In genomic region chr9:120570741-120571592, GRCm38 (mm10) we compare ENCODE assay signal across 8 mouse cellular contexts. TPM values are rescaled to one million over a fixed set of nuclear protein-coding genes. Genes with fewer than 3 reads are reported as not detected.
A peak's percentile ranks its signal among the peaks of the same experiment; 100 is the strongest.
DNase-seq lines count a peak whose midpoint lies in the region; ATAC-seq lines count a peak whose summit lies in the region.

TSS of gene Rpl14 (plus strand) at chr9:120571444.

- H3K4me3 ChIP-seq in embryonic facial prominence, embryonic 14.5 days (ENCODE audit: low read depth, low read length), result peak within 1 kb of the TSS; percentile 72
- peak within 1 kb of the TSS; percentile 89 for H3K4me3 ChIP-seq in kidney, embryonic 14.5 days (ENCODE audit: low read length)
- peak within 1 kb of the TSS; percentile 94 for H3K4me3 ChIP-seq in limb, embryonic 15.5 days

- peaks cover 38% of the 10 kb centered on the region for H3K36me3 ChIP-seq in embryonic facial prominence, embryonic 14.5 days (ENCODE audit: control insufficient read depth, insufficient read depth, low read length)
- peaks cover 39% of the 10 kb centered on the region for H3K36me3 ChIP-seq in kidney, embryonic 14.5 days (ENCODE audit: control insufficient read depth, insufficient read depth, low read length)
- H3K36me3 ChIP-seq in limb, embryonic 15.5 days, result peaks cover 36% of the 10 kb centered on the region

- H3K9me3 ChIP-seq in embryonic facial prominence, embryonic 14.5 days (ENCODE audit: control insufficient read depth, low read length), result no peaks in the 10 kb centered on the region
- no peaks in the 10 kb centered on the region for H3K9me3 ChIP-seq in kidney, embryonic 14.5 days (ENCODE audit: control insufficient read depth, low read length)
- no peaks in the 10 kb centered on the region for H3K9me3 ChIP-seq in limb, embryonic 15.5 days

- 11% methylated on average over 27 of the region's 43 CpGs for WGBS in embryonic facial prominence, embryonic 14.5 days
- 7% methylated on average over 43 of the region's 43 CpGs for WGBS in kidney, embryonic 14.5 days
- 6% methylated on average over 43 of the region's 43 CpGs for WGBS in limb, embryonic 15.5 days

- DNase-seq in 3T3-L1 (ENCODE audit: low read depth, low spot score), result peak; percentile 96
- DNase-seq in adrenal gland, postnatal 4 days (ENCODE audit: low spot score in 2 of 2), result peak; percentile 97
- peak; percentile 98 for DNase-seq in embryonic facial prominence, embryonic 14.5 days (ENCODE audit: low spot score)
- DNase-seq in heart, adult 8-10 months (ENCODE audit: low spot score), result peak; percentile 98
- DNase-seq in monocyte, adult 2 months (ENCODE audit: low read depth in 1 of 2, low spot score in 2 of 2), result peak; percentile 95 to 97
- DNase-seq in spleen, postnatal 36 days (ENCODE audit: low spot score in 2 of 2), result peak; percentile 97

- no peaks in the 10 kb centered on the region for H3K27me3 ChIP-seq in embryonic facial prominence, embryonic 14.5 days (replicated peaks; ENCODE audit: control insufficient read depth, insufficient read depth, low read length)
- H3K27me3 ChIP-seq in kidney, embryonic 14.5 days (ENCODE audit: control insufficient read depth, insufficient read depth, low read length), result no peaks in the 10 kb centered on the region
- H3K27me3 ChIP-seq in limb, embryonic 15.5 days, result no peaks in the 10 kb centered on the region

- peak within 1 kb of the TSS; percentile 92 for H3K4me2 ChIP-seq in embryonic facial prominence, embryonic 14.5 days (ENCODE audit: low read depth, low read length)
- peak within 1 kb of the TSS; percentile 96 for H3K4me2 ChIP-seq in kidney, embryonic 14.5 days (replicated peaks; ENCODE audit: low read depth, low read length)
- peak within 1 kb of the TSS; percentile 74 for H3K4me2 ChIP-seq in limb, embryonic 15.5 days

- peak within 1 kb of the TSS; percentile 81 for H3K27ac ChIP-seq in embryonic facial prominence, embryonic 14.5 days (replicated peaks; ENCODE audit: low read depth, low read length)
- peak within 1 kb of the TSS; percentile 83 for H3K27ac ChIP-seq in kidney, embryonic 14.5 days (ENCODE audit: low read depth, low read length)
- peak within 1 kb of the TSS; percentile 86 for H3K27ac ChIP-seq in limb, embryonic 15.5 days

- peak within 1 kb of the TSS; percentile 92 for H3K9ac ChIP-seq in embryonic facial prominence, embryonic 14.5 days (ENCODE audit: low read depth, low read length)
- peak within 1 kb of the TSS; percentile 95 for H3K9ac ChIP-seq in kidney, embryonic 14.5 days (ENCODE audit: low read depth, low read length)
- peak within 1 kb of the TSS; percentile 95 for H3K9ac ChIP-seq in limb, embryonic 15.5 days

- H3K4me1 ChIP-seq in embryonic facial prominence, embryonic 14.5 days (ENCODE audit: control insufficient read depth, insufficient read depth, low read length), result peaks cover 5% of the 10 kb centered on the region; the same call in 1 of the 2 replicates
- peaks cover 12% of the 10 kb centered on the region for H3K4me1 ChIP-seq in kidney, embryonic 14.5 days (ENCODE audit: control insufficient read depth, insufficient read depth, low read length)
- H3K4me1 ChIP-seq in limb, embryonic 15.5 days, result peaks cover 18% of the 10 kb centered on the region

- peak; percentile 96 for ATAC-seq in embryonic facial prominence, embryonic 14.5 days (ENCODE audit: low read depth)
- peak; percentile 95 for ATAC-seq in kidney, embryonic 14.5 days (ENCODE audit: low FRiP score, low TSS enrichment)
- peak; percentile 92 for ATAC-seq in limb, embryonic 15.5 days (ENCODE audit: insufficient number of reproducible peaks, low FRiP score, low TSS enrichment, low read depth)

RNA-seq across cellular contexts. Expression of gene Rpl14, which starts in this region (rescaled TPM):
- 100 to 1,000 TPM; 667 to 692 TPM for total RNA-seq in adrenal gland, postnatal 4 days (2021)
- 992 and 1,026 TPM in 2 replicates for polyA plus RNA-seq in embryonic facial prominence, embryonic 14.5 days (2014; fragmentation: Nextera tagmentation; extraction: Ambion mirVana)
- 100 to 1,000 TPM; 266 to 316 (median 288) TPM for total RNA-seq in heart, adult 8-10 months (2022)
- polyA plus RNA-seq in kidney, embryonic 14.5 days (2014; fragmentation: Nextera tagmentation; extraction: Ambion mirVana), result 1,099 and 1,259 TPM in 2 replicates
- polyA plus RNA-seq in limb, embryonic 15.5 days (2015; fragmentation: Nextera tagmentation; extraction: Ambion mirVana), result 706 and 819 TPM in 2 replicates

Comparison
In these comparisons a context has a peak if more than half of its experiments do, and no peak if none do; other contexts are left out.
1. Peak in every context shown above with its lines: DNase-seq, ATAC-seq, H3K4me3 ChIP-seq and H3K27ac ChIP-seq.